Mouse (Mus musculus) frontal cortex, adult 2 months (tissue): ENCODE measurements at regions not wholly inside any gene's neighbourhood (a gene's known extent, or its start where the extent isn't known, plus 50 kb on each side); places are given as distances from the start of the nearest gene placed in this dataset.
"Not testable (repeated sequence)": the region's sequence is repeated elsewhere in the genome, so short reads cannot be mapped to it uniquely, and the experiment has no call there.

Experiments
- DNase-seq, 2 experiments: peaks; one replicate each; pipeline ENCODE4 v3.0.0; 2022; ENCODE audit warnings: low spot score in 1 of 2; ENCODE audit errors: extremely low spot score in 1 of 2

GRCm38 (mm10) chr19:18034225-18034624, 196.8 kb upstream of the Pcsk5 start:
- DNase-seq, result no peak

- peak; percentile 11 to 42 for DNase-seq
These were observed 196.2 kb upstream of the Pcsk5 start for GRCm38 (mm10) chr19:18033599-18033998.

GRCm38 (mm10) chr19:18025877-18026276, 188.4 kb upstream of the Pcsk5 start:
- DNase-seq, result peak in 1 of 2 experiments; percentile 51

- peak in 1 of 2 experiments; percentile 21 for DNase-seq
These were observed 182.9 kb upstream of the Pcsk5 start for GRCm38 (mm10) chr19:18020351-18020750.

- DNase-seq, result no peak
These were observed 177.9 kb upstream of the Pcsk5 start for GRCm38 (mm10) chr19:18015371-18015770.

GRCm38 (mm10) chr19:18012029-18012428, 174.6 kb upstream of the Pcsk5 start:
- peak in 1 of 2 experiments; percentile 24 for DNase-seq

GRCm38 (mm10) chr19:17997561-17997960, 160.1 kb upstream of the Pcsk5 start:
- no peak for DNase-seq

GRCm38 (mm10) chr19:17983416-17983815, 146.0 kb upstream of the Pcsk5 start:
- peak; percentile 32 to 68 for DNase-seq

- no peak for DNase-seq
These were observed 128.1 kb upstream of the Pcsk5 start for GRCm38 (mm10) chr19:17965566-17965965.

- no peak for DNase-seq
These were observed 121.0 kb upstream of the Pcsk5 start for GRCm38 (mm10) chr19:17958440-17958839.

- no peak for DNase-seq
These were observed 95.2 kb upstream of the Pcsk5 start for GRCm38 (mm10) chr19:17932665-17933064.

- DNase-seq, result not testable (repeated sequence)
These were observed 89.7 kb upstream of the Pcsk5 start for GRCm38 (mm10) chr19:17927121-17927520.

GRCm38 (mm10) chr19:17907579-17907978, 70.1 kb upstream of the Pcsk5 start:
- DNase-seq, result peak in 1 of 2 experiments; percentile 33

GRCm38 (mm10) chr19:17904120-17904519, 66.7 kb upstream of the Pcsk5 start:
- DNase-seq, result no peak

GRCm38 (mm10) chr19:17892615-17893014, 55.2 kb upstream of the Pcsk5 start:
- DNase-seq, result no peak
